Mouse (Mus musculus) small intestine, adult 2 months (tissue): Measurements from ENCODE around the gene Lmod2. TPM values are rescaled to one million over a fixed set of nuclear protein-coding genes. Genes with fewer than 3 reads are reported as not detected.

Experiments
- H3K27ac ChIP-seq: fragments of 200-500 bp; 2 replicates; pipeline ENCODE4 v1.5.1; 2012; ENCODE audit warnings: low read depth, low read length, control low read depth, inconsistent platforms; ENCODE audit not compliant: insufficient read depth
- H3K27me3 ChIP-seq: fragments of 200-500 bp; 2 replicates; pipeline ENCODE4 v1.6.1; 2012; ENCODE audit warnings: mild to moderate bottlenecking, moderate library complexity, low read length, inconsistent platforms; ENCODE audit not compliant: control insufficient read depth, insufficient read depth
- H3K36me3 ChIP-seq: fragments of 200-500 bp; 2 replicates; pipeline ENCODE4 v1.6.1; 2012; ENCODE audit warnings: mild to moderate bottlenecking, low read length, control low read depth, inconsistent platforms; ENCODE audit not compliant: control insufficient read depth, insufficient read depth
- H3K4me1 ChIP-seq: fragments of 200-500 bp; 2 replicates; pipeline ENCODE4 v1.6.1; 2012; ENCODE audit warnings: low read length, inconsistent platforms, mixed read lengths; ENCODE audit not compliant: control insufficient read depth, insufficient read depth, insufficient read length
- H3K4me3 ChIP-seq: fragments of 200-500 bp; 2 replicates; pipeline ENCODE4 v1.5.1; 2012; ENCODE audit warnings: low read depth, mild to moderate bottlenecking, control low read depth, inconsistent platforms, low read length, moderate library complexity
- CTCF ChIP-seq: fragments of 200-500 bp; IDR thresholded peaks from 2 replicates; pipeline ENCODE4 v1.5.1; 2012; ENCODE audit warnings: low read depth, mild to moderate bottlenecking, control low read depth, inconsistent platforms, low read length, moderate library complexity, mixed read lengths; ENCODE audit not compliant: insufficient replicate concordance, insufficient read length; ENCODE audit errors: extremely low read depth
- POLR2A ChIP-seq: fragments of 200-500 bp; IDR thresholded peaks from 2 replicates; pipeline ENCODE4 v1.6.1; 2012; ENCODE audit warnings: low read depth, mild to moderate bottlenecking, control low read depth, inconsistent platforms, low read length, moderate library complexity
- WGBS: fragments of 180-500 bp; shearing (Covaris S2); methylation state at CpG from one replicate; pipeline ENCODE4 v1.1.7; 2018; 5-methylcytosine and 5-hydroxymethylcytosine counted together
- polyA plus RNA-seq: library from polyadenylated mRNA; depleted of rRNA; stranded (reverse); fragments of >200 nt; gene quantifications from 2 replicates; pipeline ENCODE4 v1.2.3, GENCODE M21; 2012

The Lmod2 gene
- polyA plus RNA-seq, 1 experiment = not detected

DNA sequence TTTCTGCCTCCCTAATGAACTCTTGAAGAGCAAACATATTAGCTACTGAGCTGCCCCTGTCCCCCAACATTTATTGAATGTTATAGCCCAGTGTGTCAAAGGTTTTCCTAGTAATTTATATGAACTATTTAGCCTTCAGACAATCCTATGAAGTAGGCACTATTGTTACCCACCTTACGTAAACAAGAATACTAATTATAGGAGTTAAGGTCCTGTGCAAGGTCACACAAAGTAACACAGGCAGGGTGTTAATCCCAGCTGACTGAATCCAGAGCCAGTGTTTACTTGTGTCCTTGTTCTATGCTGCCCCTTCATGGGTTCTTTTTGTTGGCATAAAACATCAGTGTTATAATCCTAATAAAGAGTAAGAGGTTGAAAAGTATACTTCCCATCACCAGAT lies 27.9 kb upstream of the Lmod2 start:
- no peaks in the 10 kb centered on the region for H3K36me3 ChIP-seq
- TF ChIP-seq CTCF (no peak), POLR2A (no peak)
- no peaks in the 10 kb centered on the region for H3K27me3 ChIP-seq
- no peaks in the 10 kb centered on the region for H3K4me1 ChIP-seq
- H3K27ac ChIP-seq = no peak overlapping the region
- no peak overlapping the region for H3K4me3 ChIP-seq
- 55% methylated on average over 1 of the region's 1 CpGs for WGBS

DNA sequence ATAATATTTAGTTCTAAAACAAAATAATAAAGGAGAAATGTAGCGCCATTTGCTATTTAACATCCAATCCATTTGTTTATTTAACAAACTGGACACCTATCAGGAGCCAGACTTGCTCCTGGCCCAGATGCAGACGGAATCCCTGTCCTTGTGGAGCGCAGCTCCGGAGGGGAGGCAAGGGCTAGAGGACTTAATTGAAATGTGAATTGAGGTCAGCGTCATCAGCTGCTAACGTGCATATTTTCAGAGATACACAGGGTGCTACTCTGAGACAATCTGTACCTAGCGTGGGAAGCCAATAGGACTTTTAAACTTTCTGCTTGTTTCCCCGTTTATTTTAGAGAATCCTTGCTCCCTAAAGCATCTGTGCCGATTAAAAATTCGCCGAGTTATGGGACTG lies 27.3 kb upstream of the Lmod2 start:
- H3K27ac ChIP-seq = no peak overlapping the region

DNA sequence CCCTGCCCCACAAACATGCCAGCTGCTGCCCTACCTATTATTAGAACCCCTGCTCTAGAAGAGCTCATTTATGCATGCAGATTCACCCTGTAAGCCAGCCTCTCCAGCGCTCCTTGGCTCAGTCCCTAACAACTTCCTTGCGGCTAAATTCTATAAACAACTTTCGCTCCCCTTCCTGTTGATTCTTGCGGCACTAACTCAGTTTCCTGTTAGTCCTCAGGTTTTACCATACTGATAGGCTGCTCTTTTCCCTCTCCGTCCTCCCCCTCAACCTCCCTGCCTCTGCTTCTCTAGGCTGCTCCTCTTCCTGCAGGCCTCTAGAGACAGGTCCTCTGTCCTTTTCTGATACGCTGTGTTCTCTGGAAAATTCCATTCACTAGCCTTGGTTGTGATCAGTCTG lies 26.4 kb upstream of the Lmod2 start:
- Histone ChIP-seq H3K27me3 (no peaks in the 10 kb centered on the region), H3K4me1 (no peaks in the 10 kb centered on the region), H3K36me3 (no peaks in the 10 kb centered on the region), H3K27ac (no peak overlapping the region), H3K4me3 (no peak overlapping the region)
- 69% methylated on average over 6 of the region's 6 CpGs for WGBS
- TF ChIP-seq CTCF = no peak
- TF ChIP-seq POLR2A = no peak

More for the DNA sequence above, 27.3 kb upstream of the Lmod2 start:
- H3K36me3 ChIP-seq = no peaks in the 10 kb centered on the region
- 71% methylated on average over 11 of the region's 11 CpGs for WGBS
- H3K27me3 ChIP-seq = no peaks in the 10 kb centered on the region
- TF ChIP-seq CTCF (no peak), POLR2A (no peak)
- H3K4me3 ChIP-seq = no peak overlapping the region
- H3K4me1 ChIP-seq = no peaks in the 10 kb centered on the region

DNA sequence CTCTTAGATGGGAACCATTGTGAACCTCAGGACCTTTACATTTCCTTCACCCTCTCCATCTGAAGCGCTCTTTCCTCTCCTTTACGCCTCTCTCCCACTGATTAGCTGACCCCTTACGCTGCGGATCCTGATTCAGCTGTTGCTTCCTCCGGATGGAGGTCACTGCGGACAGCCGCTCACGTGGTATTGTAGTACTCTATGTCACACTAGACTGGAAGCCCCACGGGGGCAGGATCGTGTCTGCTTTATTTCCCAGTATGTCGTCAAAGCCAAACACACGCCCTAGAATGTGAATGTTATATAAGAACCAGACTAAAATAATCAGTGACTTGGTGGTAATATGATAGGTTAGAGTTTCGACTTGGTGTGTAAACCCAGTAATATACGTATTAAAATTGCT lies 25.1 kb upstream of the Lmod2 start:
- Histone ChIP-seq H3K4me1 (no peaks in the 10 kb centered on the region), H3K4me3 (no peak overlapping the region), H3K36me3 (no peaks in the 10 kb centered on the region), H3K27me3 (no peaks in the 10 kb centered on the region), H3K27ac (no peak overlapping the region)
- 89% methylated on average over 14 of the region's 14 CpGs for WGBS
- TF ChIP-seq POLR2A (no peak), CTCF (no peak)

DNA sequence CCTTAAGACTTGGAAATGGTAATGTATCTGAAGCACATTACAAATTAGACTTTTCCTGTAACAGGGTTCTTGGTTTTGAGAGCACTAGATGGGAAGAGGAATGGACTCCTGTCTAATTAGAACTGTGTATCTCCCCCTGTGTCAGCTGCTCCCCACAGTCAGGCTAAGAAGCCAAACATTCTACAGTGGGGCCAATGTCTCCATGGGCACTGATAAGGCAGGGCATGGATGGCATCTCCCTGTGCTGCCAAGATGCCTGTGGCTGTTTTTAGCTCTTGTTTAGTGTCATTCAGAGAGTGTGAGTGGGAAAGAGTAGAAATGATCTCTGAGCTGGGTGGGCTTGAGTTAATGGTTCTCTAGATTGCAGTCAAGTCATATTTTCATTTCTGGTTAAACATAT lies 24.2 kb upstream of the Lmod2 start:
- Histone ChIP-seq H3K27ac (no peak overlapping the region), H3K36me3 (no peaks in the 10 kb centered on the region), H3K27me3 (no peaks in the 10 kb centered on the region), H3K4me1 (no peaks in the 10 kb centered on the region), H3K4me3 (no peak overlapping the region)
- TF ChIP-seq CTCF (no peak), POLR2A (no peak)

DNA sequence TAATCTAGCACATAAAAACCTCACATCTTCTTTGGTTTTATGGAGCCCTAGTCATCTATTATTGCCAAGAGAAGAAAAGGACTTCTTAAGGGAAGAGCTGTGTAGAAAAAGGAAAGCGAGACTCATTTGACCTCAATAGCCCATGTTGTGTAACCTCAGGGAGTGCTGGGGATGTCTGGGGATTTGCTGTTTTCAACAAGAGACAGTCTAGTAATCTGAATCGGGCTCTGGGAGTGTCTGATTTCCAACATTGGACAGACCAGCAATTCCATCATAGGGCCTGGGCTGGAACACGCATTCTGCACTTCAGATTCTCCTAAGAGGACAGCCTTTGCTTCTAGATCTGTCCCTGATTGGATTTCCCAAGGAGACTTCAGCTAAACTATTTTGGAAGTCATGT lies 14.1 kb upstream of the Lmod2 start:
- 76% methylated on average over 3 of the region's 3 CpGs for WGBS

DNA sequence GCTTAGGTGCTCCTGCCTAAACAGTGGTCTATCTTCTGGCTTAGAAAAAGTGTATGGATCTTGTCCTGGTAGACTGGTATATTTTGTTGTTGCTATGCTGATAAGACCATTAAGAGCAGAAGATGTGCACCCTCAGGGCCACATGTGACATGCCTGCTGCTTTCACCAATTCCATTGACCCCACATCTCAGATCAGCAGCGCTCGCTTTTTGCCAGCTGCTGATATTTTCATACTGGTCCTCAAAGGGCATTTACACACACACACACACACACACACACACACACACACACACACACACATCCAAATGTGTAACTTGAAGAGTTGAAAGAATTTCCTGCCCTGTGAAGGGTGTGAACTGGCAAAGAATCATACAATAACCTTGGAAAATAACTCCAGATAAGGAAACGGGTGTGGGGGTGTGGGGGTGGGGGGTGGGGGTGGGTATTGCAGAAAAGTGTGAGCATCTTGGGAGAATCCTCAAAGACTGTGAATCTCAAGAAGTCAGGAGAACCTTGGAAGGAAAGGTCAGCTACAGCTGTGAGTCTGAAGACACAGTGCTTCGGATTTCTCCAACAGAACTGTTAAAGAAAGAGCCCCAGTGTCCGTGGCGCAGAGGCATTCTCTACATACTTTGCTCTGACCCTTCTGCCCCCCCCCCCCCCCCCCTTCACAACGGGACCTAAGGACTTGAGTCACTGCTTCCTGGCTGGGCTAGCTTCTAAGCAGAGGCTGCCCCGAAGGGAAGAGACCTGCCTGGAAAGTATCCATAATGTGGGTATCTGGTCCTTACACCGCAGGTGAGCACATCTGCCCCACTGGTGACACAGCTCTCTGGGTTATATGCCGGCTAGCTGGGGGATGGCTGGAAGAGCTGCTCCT lies 11.9 kb upstream of the Lmod2 start:
- H3K27ac ChIP-seq = no peak overlapping the region
- no peaks in the 10 kb centered on the region for H3K36me3 ChIP-seq
- TF ChIP-seq POLR2A = no peak
- TF ChIP-seq CTCF = no peak
- H3K4me1 ChIP-seq = no peaks in the 10 kb centered on the region
- no peak overlapping the region for H3K4me3 ChIP-seq
- H3K27me3 ChIP-seq = no peaks in the 10 kb centered on the region
- 45% methylated on average over 10 of the region's 10 CpGs for WGBS

More for the DNA sequence above, 14.1 kb upstream of the Lmod2 start:
- no peaks in the 10 kb centered on the region for H3K4me1 ChIP-seq
- no peak overlapping the region for H3K27ac ChIP-seq
- no peaks in the 10 kb centered on the region for H3K36me3 ChIP-seq
- H3K4me3 ChIP-seq = no peak overlapping the region
- TF ChIP-seq CTCF (no peak), POLR2A (no peak)
- H3K27me3 ChIP-seq = no peaks in the 10 kb centered on the region
